Mouse (Mus musculus): ENCODE data around the gene Nutf2.

DNA sequence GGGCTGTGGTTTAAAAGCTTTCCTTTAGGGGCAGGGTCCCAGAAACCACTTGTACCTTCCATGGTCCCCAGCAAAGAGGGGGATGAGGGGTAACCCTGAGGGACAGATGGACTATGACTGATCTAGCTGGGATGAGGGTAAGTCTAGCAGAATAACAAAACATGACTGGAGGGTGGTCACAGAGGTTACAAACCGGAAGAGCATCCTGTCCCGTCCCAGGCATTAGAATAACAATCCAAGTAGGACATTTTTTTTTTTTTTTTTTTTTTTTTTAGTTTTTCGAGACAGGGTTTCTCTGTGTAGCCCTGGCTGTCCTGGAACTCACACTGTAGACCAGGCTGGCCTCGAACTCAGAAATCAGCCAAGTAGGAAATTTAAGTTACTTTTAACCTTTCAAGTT is 10.4 kb upstream of the Nutf2 start:
- TF ChIP-seq CTCF (IDR thresholded peaks at IDR 0.05; ENCODE audit: extremely low read depth, insufficient read depth, insufficient read length, insufficient replicate concordance) (no peak), POLR2A (IDR thresholded peaks at IDR 0.05; ENCODE audit: low read depth, low read length) (no peak)
